ENCODE assay signal across 18 mouse cellular contexts in genomic region chr8:78807283-78807682, GRCm38 (mm10). TPM values are rescaled to one million over a fixed set of nuclear protein-coding genes. Genes with fewer than 3 reads are reported as not detected.
A peak's percentile ranks its signal among the peaks of the same experiment; 100 is the strongest.
DNase-seq lines count a peak whose midpoint lies in the region; ATAC-seq lines count a peak whose summit lies in the region.
"Had no signal": no experiment of that assay in that cellular context is flagged by ENCODE, and none has a peak within 500 bp of the region (broad histone marks: within the 10 kb centered on the region; RNA-seq: fewer than 3 reads in every experiment).

No protein-coding gene starts in this region.

- peak; percentile 61 for DNase-seq in adrenal gland, adult 2 months
- no peak for DNase-seq in adrenal gland, postnatal 4 days (ENCODE audit: low spot score in 2 of 2)
- peak; percentile 36 for DNase-seq in ovary, postnatal 36 days (ENCODE audit: low spot score)
- DNase-seq in ovary, postnatal 14 days (ENCODE audit: low spot score): no peak
- no peak for DNase-seq in right cerebral cortex, postnatal 4 days
- no peak for DNase-seq in cerebellum, postnatal 25 days
- no peak for DNase-seq in cerebellum, postnatal 10 days
- DNase-seq: cerebellum, adult 11-12 months; cerebellum, postnatal 14 days; gastrocnemius, postnatal 25 days; heart, postnatal 36 days; kidney, adult 9 months; kidney, postnatal 14 days; layer of hippocampus, postnatal 36 days; liver; lung, adult 2 months; midbrain, embryonic 14.5 days had no signal

- ATAC-seq in megakaryocyte, adult 5-6 weeks (ENCODE audit: poor library complexity, severe bottlenecking): peak; percentile 72

RNA-seq across cellular contexts. Expression of gene Lsm6, which starts 13.7 kb away (rescaled TPM):
- 100 to 1,000 TPM; 134 to 163 TPM for total RNA-seq in adrenal gland, adult 2 months (2021)
- polyA plus RNA-seq in adrenal gland, adult 2 months (2012; rRNA removed): 3.5 and 4.0 TPM in 2 replicates
- 100 to 1,000 TPM; 121 to 133 TPM for total RNA-seq in adrenal gland, postnatal 4 days (2021)
- 106 and 128 TPM in 2 replicates for total RNA-seq in megakaryocyte, adult 5-6 weeks (2015)
- 92.7 and 115 TPM in 2 replicates for total RNA-seq in megakaryocyte, adult 5-6 weeks (2017)

Comparison
In these comparisons a context has a peak if more than half of its experiments do, and no peak if none do; other contexts are left out.
1. DNase-seq: peak in adrenal gland, adult 2 months (single experiment) and ovary, postnatal 36 days (single experiment); none in adrenal gland, postnatal 4 days (0 of 2), ovary, postnatal 14 days (single experiment), right cerebral cortex, postnatal 4 days (single experiment), cerebellum, postnatal 25 days (0 of 2) and cerebellum, postnatal 10 days (0 of 2).